Mouse (Mus musculus): ENCODE results near the gene Pde7b.

- no peak for TF ChIP-seq CTCF (conservative IDR thresholded peaks at IDR 0.05; ENCODE audit: insufficient read depth, insufficient read length, low read depth, low read length)
- TF ChIP-seq POLR2A (IDR thresholded peaks at IDR 0.05; ENCODE audit: low read depth, low read length) = no peak
Observed at GRCm38 (mm10) chr10:20723962-20724361, 916 bp downstream of the Pde7b start.
